Mouse (Mus musculus) heart, embryonic 14.5 days (tissue): ENCODE measurements around the gene Bid. TPM values are rescaled to one million over a fixed set of nuclear protein-coding genes. Genes with fewer than 3 reads are reported as not detected.
"Not testable (repeated sequence)": the region's sequence is repeated elsewhere in the genome, so short reads cannot be mapped to it uniquely, and the experiment has no call there.

Experiments
- ATAC-seq: fragments of 200-750 bp; cut with Nextera tagmentation; 2 replicates; pipeline ENCODE4 v1.8.0; 2017; ENCODE audit warnings: low read depth, moderate TSS enrichment; ENCODE audit not compliant: insufficient number of reproducible peaks, insufficient read depth, low FRiP score
- H3K27ac ChIP-seq, 2 experiments: fragments of 200-500 bp in 1 of 2; fragments of 300-500 bp in 1 of 2; sonication (generic) in 1 of 2; replicated peaks in 1 of 2; 2 replicates each; pipeline ENCODE4 v1.5.1; 2012 to 2014; ENCODE audit warnings: low read depth in 2 of 2, low read length in 2 of 2, control low read depth in 1 of 2, mild to moderate bottlenecking in 1 of 2, mixed read lengths in 1 of 2; ENCODE audit not compliant: control insufficient read depth in 1 of 2, insufficient read depth in 1 of 2
- H3K27me3 ChIP-seq: fragments of 300-500 bp; sonication (generic); 2 replicates; pipeline ENCODE4 v1.6.1; 2014; ENCODE audit warnings: mild to moderate bottlenecking, low read length, control low read depth; ENCODE audit not compliant: control insufficient read depth, insufficient read depth
- H3K36me3 ChIP-seq: fragments of 300-500 bp; sonication (generic); 2 replicates; pipeline ENCODE4 v1.6.1; 2014; ENCODE audit warnings: mild to moderate bottlenecking, control low read depth, low read length, mixed read lengths; ENCODE audit not compliant: control insufficient read depth, insufficient read depth
- H3K4me1 ChIP-seq, 2 experiments: fragments of 200-500 bp in 1 of 2; fragments of 300-500 bp in 1 of 2; sonication (generic) in 1 of 2; 2 replicates each; pipeline ENCODE4 v1.6.1; 2012 to 2014; ENCODE audit warnings: low read length in 2 of 2, control low read depth in 1 of 2, mixed read lengths in 1 of 2; ENCODE audit not compliant: control insufficient read depth in 2 of 2, insufficient read depth in 2 of 2
- H3K4me2 ChIP-seq: fragments of 300-500 bp; sonication (generic); 2 replicates; pipeline ENCODE4 v1.6.1; 2014; ENCODE audit warnings: mild to moderate bottlenecking, low read length
- H3K4me3 ChIP-seq, 2 experiments: fragments of 200-500 bp in 1 of 2; fragments of 300-500 bp in 1 of 2; sonication (generic) in 1 of 2; 2 replicates each; pipeline ENCODE4 v1.5.1; 2012 to 2014; ENCODE audit warnings: low read length in 2 of 2, mild to moderate bottlenecking in 2 of 2, control low read depth in 1 of 2, low read depth in 1 of 2, moderate library complexity in 1 of 2; ENCODE audit not compliant: control insufficient read depth in 1 of 2, insufficient read depth in 1 of 2
- H3K9ac ChIP-seq: fragments of 300-500 bp; sonication (generic); 2 replicates; pipeline ENCODE4 v1.6.1; 2014; ENCODE audit warnings: mild to moderate bottlenecking, low read length
- H3K9me3 ChIP-seq: fragments of 300-500 bp; sonication (generic); 2 replicates; pipeline ENCODE4 v1.6.1; 2016; ENCODE audit warnings: low read length, control low read depth; ENCODE audit not compliant: control insufficient read depth
- WGBS: fragments of 180-500 bp; shearing (Covaris S2); extraction: QIAGEN DNeasy Blood & Tissue Kit; methylation state at CpG from one replicate; pipeline ENCODE4 v1.1.7; 2014; 5-methylcytosine and 5-hydroxymethylcytosine counted together
- polyA plus RNA-seq: library from polyadenylated mRNA; unstranded; fragments of >200 nt; fragmentation: Nextera tagmentation; extraction: Ambion mirVana; gene quantifications from 2 replicates; pipeline ENCODE4 v1.2.1, GENCODE M21; 2014

Gene Bid
- polyA plus RNA-seq, 1 experiment from 2014 or later, result 8.0 TPM

DNA sequence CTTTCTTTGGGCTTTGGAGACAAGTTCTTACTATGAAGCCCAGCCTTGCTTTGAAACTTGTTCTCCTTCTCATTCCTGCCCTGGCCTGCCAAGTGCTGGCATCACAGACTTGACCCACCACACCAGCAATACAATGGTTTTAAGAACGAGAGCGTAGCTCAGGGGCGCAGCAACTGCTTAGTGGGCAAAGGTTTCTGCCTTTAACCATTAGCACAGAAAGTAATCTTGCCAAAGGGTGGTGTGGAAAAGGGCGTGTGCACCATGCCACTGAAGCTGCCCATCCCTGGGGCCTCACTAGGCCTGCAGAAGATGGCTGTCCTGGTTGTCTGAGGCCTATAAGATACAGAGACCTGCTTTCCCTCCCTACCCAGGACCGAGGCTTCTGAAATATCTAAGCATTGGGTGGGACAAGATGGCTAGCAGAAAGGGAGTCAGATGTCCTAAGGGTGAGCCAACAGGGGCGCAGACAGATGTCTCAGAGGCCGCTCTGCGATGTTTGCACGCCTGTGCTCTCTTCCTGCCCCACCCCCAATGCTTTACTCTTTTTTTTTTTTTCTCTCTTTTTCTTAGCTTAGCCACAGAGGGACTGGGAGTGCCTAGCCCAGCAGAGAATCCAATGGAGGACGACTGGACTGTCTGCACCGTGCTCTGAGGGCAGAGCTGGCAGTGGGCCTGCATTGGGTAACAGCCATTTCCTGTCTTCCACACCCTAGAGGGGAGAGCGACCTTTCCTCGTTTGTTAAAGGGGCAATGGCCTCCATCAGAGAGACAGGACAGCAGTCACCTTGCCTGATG is 5.2 kb downstream of the Bid start:
- Histone ChIP-seq H3K27ac (no peak overlapping the region), H3K9ac (no peak overlapping the region), H3K4me1 (peaks cover 10 to 17% of the 10 kb centered on the region in 2 experiments), H3K27me3 (peaks cover 5% of the 10 kb centered on the region; the same call in 1 of the 2 replicates), H3K4me2 (no peak overlapping the region), H3K36me3 (no peaks in the 10 kb centered on the region), H3K9me3 (no peaks in the 10 kb centered on the region), H3K4me3 (no peak overlapping the region)
- ATAC-seq, result no peak
- 63% methylated on average over 13 of the region's 13 CpGs for WGBS

DNA sequence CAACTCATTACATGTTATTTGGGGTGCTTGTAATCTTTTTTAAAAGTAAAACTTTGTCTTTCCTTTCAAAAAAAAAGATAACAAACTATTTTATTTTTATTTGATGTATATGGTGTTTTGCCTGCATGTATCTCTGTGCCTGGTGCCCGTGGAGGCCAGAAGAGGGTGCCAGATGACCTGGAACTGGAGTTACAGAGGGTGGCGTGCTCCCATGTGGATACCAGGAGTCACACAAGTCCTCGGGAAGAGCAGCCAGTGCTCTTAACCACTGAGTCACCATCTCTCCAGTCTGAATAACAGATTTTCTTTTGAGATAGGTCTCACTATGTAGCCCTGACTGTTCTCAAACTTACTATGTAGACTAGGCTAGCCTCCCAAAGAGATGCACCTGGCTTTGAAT is 7.2 kb downstream of the Bid start:
- Histone ChIP-seq H3K27ac (no peak overlapping the region), H3K4me3 (no peak overlapping the region), H3K4me2 (no peak overlapping the region), H3K4me1 (peaks cover 8 to 13% of the 10 kb centered on the region in 2 experiments), H3K9ac (no peak overlapping the region), H3K36me3 (no peaks in the 10 kb centered on the region), H3K9me3 (no peaks in the 10 kb centered on the region), H3K27me3 (no peaks in the 10 kb centered on the region)
- WGBS, result 85% methylated on average over 3 of the region's 3 CpGs
- ATAC-seq, result no peak

DNA sequence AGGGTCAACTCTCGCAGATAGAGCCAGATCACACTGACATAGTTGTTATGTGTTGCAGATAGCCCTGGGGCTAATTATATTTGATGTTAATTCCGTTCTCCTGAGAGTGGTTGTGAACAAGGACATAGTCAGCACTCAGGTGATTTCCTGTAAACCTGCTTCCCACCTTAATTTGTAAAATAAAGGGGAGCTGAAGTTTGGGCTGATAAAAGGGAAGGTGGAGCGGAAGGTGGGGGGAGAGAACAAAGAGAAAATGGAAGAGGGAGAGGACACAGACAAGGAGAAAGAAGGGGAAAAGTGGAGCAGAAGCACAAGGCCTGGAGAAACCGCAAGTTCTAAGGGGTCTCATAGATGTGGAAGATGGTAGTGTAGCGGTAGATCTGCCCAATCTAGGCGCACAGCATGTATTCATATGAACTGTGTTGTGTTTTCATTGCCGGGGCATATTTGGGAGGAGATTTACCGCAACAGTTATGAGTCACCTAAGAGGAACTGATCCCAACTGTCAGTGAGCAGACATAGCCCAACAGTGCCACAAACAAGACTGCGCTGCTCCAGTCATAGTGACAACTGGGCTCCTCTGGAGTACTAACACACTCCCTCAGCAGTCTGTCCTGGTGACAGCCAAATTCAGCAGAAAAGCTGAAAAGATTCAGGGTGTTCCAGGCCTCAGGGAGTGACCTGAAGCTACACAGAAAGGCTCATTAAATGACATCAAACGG is 8.6 kb downstream of the Bid start:
- H3K4me3 ChIP-seq, H3K4me2 ChIP-seq, H3K27me3 ChIP-seq, H3K9me3 ChIP-seq, H3K36me3 ChIP-seq, H3K9ac ChIP-seq, H3K27ac ChIP-seq, ATAC-seq: not testable (repeated sequence)
- H3K4me1 ChIP-seq, result peaks cover 6 to 12% of the 10 kb centered on the region in 2 experiments
- 82% methylated on average over 9 of the region's 10 CpGs for WGBS

DNA sequence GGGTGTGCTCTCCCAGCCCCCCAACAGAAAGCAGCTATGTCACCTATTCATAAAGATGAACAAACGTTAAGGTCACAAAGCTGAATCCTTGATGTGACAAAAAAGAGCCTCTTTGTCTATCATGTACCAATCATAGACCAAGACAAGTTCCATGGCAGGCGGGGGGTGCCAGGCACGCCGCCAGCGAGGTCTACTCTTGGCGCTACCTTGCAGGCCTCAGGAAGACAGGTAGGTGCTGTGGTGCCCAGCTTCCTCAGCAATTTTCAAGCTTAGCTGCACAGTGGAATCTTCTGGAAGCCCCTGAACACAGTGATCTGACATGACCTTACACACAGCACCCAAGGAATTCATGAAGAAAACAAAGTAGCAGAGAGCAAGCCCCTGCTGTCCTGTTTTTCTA is 10.1 kb downstream of the Bid start:
- Histone ChIP-seq H3K36me3 (no peaks in the 10 kb centered on the region), H3K27ac (no peak overlapping the region), H3K9me3 (no peaks in the 10 kb centered on the region), H3K4me2 (no peak overlapping the region), H3K4me3 (no peak overlapping the region), H3K9ac (no peak overlapping the region), H3K27me3 (no peaks in the 10 kb centered on the region), H3K4me1 (peaks cover under 1 to 3% of the 10 kb centered on the region in 2 experiments; a peak in 3 of 4 replicates)
- WGBS, result 92% methylated on average over 6 of the region's 6 CpGs
- ATAC-seq, result no peak

DNA sequence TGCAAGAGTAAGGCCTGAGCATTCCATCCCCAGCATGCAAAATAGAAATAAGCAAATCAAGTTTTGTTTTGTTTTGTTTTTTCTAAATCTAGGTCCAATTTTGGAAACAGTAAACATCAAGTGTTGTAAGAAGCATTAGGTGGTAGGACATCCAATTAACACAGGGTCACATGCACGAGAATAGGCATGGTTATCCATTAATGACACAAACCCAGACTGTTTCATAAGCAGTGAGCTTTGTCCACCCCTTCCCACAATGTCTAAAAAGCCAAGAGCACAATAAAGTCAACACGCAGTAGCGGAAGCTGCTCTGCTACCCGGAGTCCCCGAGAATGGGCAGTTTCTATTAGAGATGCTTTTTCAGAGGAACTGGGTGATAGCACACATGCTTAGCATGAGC is 11.5 kb downstream of the Bid start:
- no peak for ATAC-seq
- Histone ChIP-seq H3K27me3 (no peaks in the 10 kb centered on the region), H3K4me3 (no peak overlapping the region), H3K27ac (no peak overlapping the region), H3K4me1 (no peaks in the 10 kb centered on the region; a peak in 1 of 4 replicates), H3K36me3 (no peaks in the 10 kb centered on the region), H3K9me3 (no peaks in the 10 kb centered on the region), H3K9ac (no peak overlapping the region), H3K4me2 (no peak overlapping the region)
- 89% methylated on average over 5 of the region's 5 CpGs for WGBS

DNA sequence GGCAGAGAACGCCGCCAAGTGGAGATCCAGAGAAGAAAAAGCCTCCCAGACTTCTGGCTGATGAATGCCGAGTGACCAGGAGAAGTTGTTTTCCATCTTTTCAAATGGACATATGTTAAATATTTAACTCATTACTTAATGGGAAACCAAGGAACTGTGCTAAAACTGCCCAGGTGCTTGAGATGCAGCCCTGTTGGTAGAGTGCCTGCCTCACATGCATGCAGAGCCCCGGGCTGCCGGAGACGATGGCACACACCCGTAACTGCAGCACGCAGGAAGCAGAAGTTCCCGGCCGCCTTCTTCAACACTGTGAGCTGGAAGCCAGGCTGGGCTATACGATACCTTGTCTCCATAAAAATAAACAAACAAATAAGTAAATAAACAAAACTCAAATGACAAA is 12.7 kb downstream of the Bid start:
- no peak for ATAC-seq
- H3K27ac ChIP-seq, result no peak overlapping the region
- H3K4me2 ChIP-seq, result no peak overlapping the region
- WGBS, result 83% methylated on average over 11 of the region's 11 CpGs
- no peak overlapping the region for H3K9ac ChIP-seq
- H3K9me3 ChIP-seq, result no peaks in the 10 kb centered on the region
- no peaks in the 10 kb centered on the region; a peak in 1 of 4 replicates for H3K4me1 ChIP-seq
- H3K27me3 ChIP-seq, result no peaks in the 10 kb centered on the region
- no peak overlapping the region for H3K4me3 ChIP-seq
- no peaks in the 10 kb centered on the region for H3K36me3 ChIP-seq

- no peaks in the 10 kb centered on the region for H3K9me3 ChIP-seq
- 30% methylated on average over 5 of the region's 5 CpGs for WGBS
- no peak overlapping the region for H3K4me2 ChIP-seq
- H3K36me3 ChIP-seq, result no peaks in the 10 kb centered on the region
- H3K4me1 ChIP-seq, result no peaks in the 10 kb centered on the region; a peak in 1 of 4 replicates
- ATAC-seq, result no peak
- H3K9ac ChIP-seq, result no peak overlapping the region
- no peak overlapping the region for H3K27ac ChIP-seq
- H3K4me3 ChIP-seq, result no peak overlapping the region
- no peaks in the 10 kb centered on the region for H3K27me3 ChIP-seq
These were observed 13.2 kb downstream of the Bid start for GRCm38 (mm10) chr6:120903450-120903912.
